Mouse (Mus musculus) cortical plate, adult 2 months (tissue): Measurements from ENCODE around the gene Fam234b.

Source experiments
- CTCF ChIP-seq: fragments of 200-500 bp; IDR thresholded peaks from 2 replicates; pipeline ENCODE4 v1.5.1; 2011; ENCODE audit warnings: mild to moderate bottlenecking, control low read depth, low read length; ENCODE audit not compliant: insufficient read depth; ENCODE audit errors: extremely low read depth
- POLR2A ChIP-seq: fragments of 200-500 bp; IDR thresholded peaks from 2 replicates; pipeline ENCODE4 v1.6.1; 2011; ENCODE audit warnings: mild to moderate bottlenecking, low read length, control low read depth; ENCODE audit not compliant: insufficient read depth; ENCODE audit errors: extremely low read depth

DNA sequence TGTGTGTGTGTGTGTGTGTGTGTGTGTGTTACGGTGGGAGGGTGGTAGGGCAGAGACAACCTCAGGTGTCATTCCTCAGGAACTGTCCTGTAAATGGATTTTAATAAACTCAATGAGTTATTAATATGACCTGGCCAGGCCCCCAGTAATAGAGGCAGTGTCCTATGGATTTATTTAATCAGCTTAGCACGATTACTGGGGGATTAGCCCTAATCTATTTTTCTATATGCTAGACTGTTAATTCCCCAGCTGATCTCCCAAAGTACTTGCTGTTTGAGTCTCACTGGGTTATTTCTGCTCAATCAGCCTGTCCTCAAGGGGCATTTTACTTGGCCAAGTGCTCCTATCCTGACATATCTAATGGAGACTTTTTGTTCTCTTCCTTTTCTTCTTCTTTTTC, 14.9 kb downstream of the Fam234b start:
- TF ChIP-seq CTCF (no peak), POLR2A (no peak)
